Comparison of ENCODE assay signal across 8 mouse cellular contexts in genomic region chr5:24423129-24424003, GRCm38 (mm10). TPM values are rescaled to one million over a fixed set of nuclear protein-coding genes. Genes with fewer than 3 reads are reported as not detected.
DNase-seq lines count a peak whose midpoint lies in the region; ATAC-seq lines count a peak whose summit lies in the region.

Gene Cdk5, minus strand, starts transcription at chr5:24423530.
Gene Slc4a2, plus strand, starts transcription at chr5:24423837.

- peaks cover 4% of the 10 kb centered on the region; the same call in 1 of the 2 replicates for H3K36me3 ChIP-seq in lung, embryonic 16.5 days (ENCODE audit: control insufficient read depth, insufficient read depth, low read length)

- ATAC-seq in hematopoietic stem cell, adult 5-6 weeks (replicated peaks in 1 of 2; ENCODE audit: insufficient read depth in 1 of 2, low FRiP score in 2 of 2, low TSS enrichment in 1 of 2, low read depth in 1 of 2, poor library complexity in 2 of 2, severe bottlenecking in 2 of 2): peak; percentile 95
- ATAC-seq in lung, embryonic 16.5 days (ENCODE audit: low read depth): peak; percentile 93

- no peaks in the 10 kb centered on the region for H3K27me3 ChIP-seq in lung, embryonic 16.5 days (ENCODE audit: control insufficient read depth, insufficient read depth, low read depth, low read length)

- peak within 1 kb of the TSS; percentile 59 for H3K4me3 ChIP-seq in lung, embryonic 16.5 days (ENCODE audit: low read length)

- under 1% methylated on average over 46 of the region's 46 CpGs for WGBS in lung, embryonic 16.5 days

- H3K27ac ChIP-seq in lung, embryonic 16.5 days (ENCODE audit: low read length): peak within 1 kb of the TSS; percentile 98

- DNase-seq in MEL-GATA-1-ER (ENCODE audit: extremely low read depth, low read depth): peak; percentile 100
- DNase-seq in cerebellum, adult 8-10 months: peak; percentile 97
- peak; percentile 99 for DNase-seq in forelimb bud, embryonic 11.5 days (ENCODE audit: low read depth, low spot score)
- peak; percentile 99 for DNase-seq in layer of hippocampus, adult 9-10 months (ENCODE audit: low spot score)
- peak; percentile 84 for DNase-seq in ovary, postnatal 10 days (ENCODE audit: low spot score)
- DNase-seq in thymus, postnatal 10 days (ENCODE audit: low spot score in 2 of 2): peak; percentile 95 to 97

- H3K9ac ChIP-seq in lung, embryonic 16.5 days (ENCODE audit: low read length): peak within 1 kb of the TSS; percentile 73

- no peaks in the 10 kb centered on the region for H3K9me3 ChIP-seq in lung, embryonic 16.5 days (ENCODE audit: control insufficient read depth, low read length)

- peak within 1 kb of the TSS; percentile 84 for H3K4me2 ChIP-seq in lung, embryonic 16.5 days (ENCODE audit: low read depth, low read length)

- peaks cover 26% of the 10 kb centered on the region for H3K4me1 ChIP-seq in lung, embryonic 16.5 days (replicated peaks; ENCODE audit: control insufficient read depth, insufficient read depth, low read length)

RNA-seq across cellular contexts. Expression of gene Cdk5, which starts in this region (rescaled TPM):
- total RNA-seq in hematopoietic stem cell, adult 5-6 weeks (2017): 17.2 and 32.2 TPM in 2 replicates
- 43.0 and 45.8 TPM in 2 replicates for polyA plus RNA-seq in lung, embryonic 16.5 days (2015; fragmentation: Nextera tagmentation; extraction: Ambion mirVana)

RNA-seq across cellular contexts. Expression of gene Slc4a2, which starts in this region (rescaled TPM):
- 24.3 and 40.5 TPM in 2 replicates for total RNA-seq in hematopoietic stem cell, adult 5-6 weeks (2017)
- polyA plus RNA-seq in lung, embryonic 16.5 days (2015; fragmentation: Nextera tagmentation; extraction: Ambion mirVana): 45.1 and 48.9 TPM in 2 replicates

Comparison
In these comparisons a context has a peak if more than half of its experiments do, and no peak if none do; other contexts are left out.
1. Peak in every context shown above with its lines: DNase-seq, ATAC-seq, H3K4me3 ChIP-seq and H3K27ac ChIP-seq.